Mouse (Mus musculus) thymus, postnatal 14 days (tissue): ENCODE data around the gene Gpatch8.

Experiments
- DNase-seq: peaks from one replicate; pipeline ENCODE4 v3.0.0; 2021

Gpatch8 gene

GRCm38 (mm10) chr11:102556031-102556715 is at the start of gene Gpatch8:
TSS of gene Gpatch8 (minus strand) at chr11:102556392.
- peak; percentile 91 for DNase-seq

- DNase-seq = no peak
Measured at GRCm38 (mm10) chr11:102604777-102605552, 48.8 kb upstream of the Gpatch8 start.

GRCm38 (mm10) chr11:102604010-102604584 is 47.9 kb upstream of the Gpatch8 start, which contains the start of gene Fzd2:
TSS of gene Fzd2 (plus strand) at chr11:102604396.
- DNase-seq = no peak

- DNase-seq = no peak
Measured at GRCm38 (mm10) chr11:102603496-102603850, 47.3 kb upstream of the Gpatch8 start.

GRCm38 (mm10) chr11:102602816-102603495 is 46.8 kb upstream of the Gpatch8 start:
- no peak for DNase-seq

- no peak for DNase-seq
Measured at GRCm38 (mm10) chr11:102599912-102600311, 43.7 kb upstream of the Gpatch8 start.

GRCm38 (mm10) chr11:102595341-102595820 is 39.2 kb upstream of the Gpatch8 start:
- no peak for DNase-seq

GRCm38 (mm10) chr11:102587554-102587953 is 31.4 kb upstream of the Gpatch8 start:
- no peak for DNase-seq

- DNase-seq = no peak
Measured at GRCm38 (mm10) chr11:102586445-102587130, 30.4 kb upstream of the Gpatch8 start.

- DNase-seq = no peak
Measured at GRCm38 (mm10) chr11:102582736-102583135, 26.5 kb upstream of the Gpatch8 start.

- DNase-seq = no peak
Measured at GRCm38 (mm10) chr11:102582016-102582610, 25.9 kb upstream of the Gpatch8 start.

- no peak for DNase-seq
Measured at GRCm38 (mm10) chr11:102581281-102582015, 25.3 kb upstream of the Gpatch8 start.

- no peak for DNase-seq
Measured at GRCm38 (mm10) chr11:102580034-102580330, 23.8 kb upstream of the Gpatch8 start.

GRCm38 (mm10) chr11:102579165-102580033 is 23.2 kb upstream of the Gpatch8 start, which contains the start of gene Gm11627:
TSS of gene Gm11627 (minus strand) at chr11:102579461.
- DNase-seq = no peak

GRCm38 (mm10) chr11:102578341-102579118 is 22.3 kb upstream of the Gpatch8 start:
- peak; percentile 77 for DNase-seq

- no peak for DNase-seq
Measured at GRCm38 (mm10) chr11:102576050-102576754, 20.0 kb upstream of the Gpatch8 start.

- DNase-seq = no peak
Measured at GRCm38 (mm10) chr11:102575034-102575433, 18.8 kb upstream of the Gpatch8 start.

GRCm38 (mm10) chr11:102572866-102573663 is 16.9 kb upstream of the Gpatch8 start:
- DNase-seq = peak; percentile 81
